Mouse (Mus musculus) forebrain, embryonic 10.5 days (tissue): ENCODE measurements around the gene Dcst1. TPM values are rescaled to one million over a fixed set of nuclear protein-coding genes. Genes with fewer than 3 reads are reported as not detected.
A peak's percentile ranks its signal among the peaks of the same experiment; 100 is the strongest.

Experiments used
- DNase-seq: peaks from one replicate; pipeline ENCODE4 v3.0.0-alpha.2; 2017; ENCODE audit warnings: low spot score; ENCODE audit errors: extremely low spot score
- H3K27ac ChIP-seq: fragments of 300-500 bp; sonication (generic); 2 replicates; pipeline ENCODE4 v1.5.1; 2016; ENCODE audit warnings: mild to moderate bottlenecking
- H3K27me3 ChIP-seq: fragments of 300-500 bp; sonication (generic); 2 replicates; pipeline ENCODE4 v1.6.1; 2016; ENCODE audit warnings: mild to moderate bottlenecking; ENCODE audit not compliant: poor library complexity, severe bottlenecking
- H3K36me3 ChIP-seq: fragments of 300-500 bp; sonication (generic); replicated peaks from 2 replicates; pipeline ENCODE4 v1.6.1; 2016; ENCODE audit warnings: mild to moderate bottlenecking, moderate library complexity
- H3K4me1 ChIP-seq: fragments of 300-500 bp; sonication (generic); 2 replicates; pipeline ENCODE4 v1.6.1; 2016
- H3K4me3 ChIP-seq: fragments of 300-500 bp; sonication (generic); 2 replicates; pipeline ENCODE4 v1.5.1; 2016; ENCODE audit warnings: mild to moderate bottlenecking, moderate library complexity
- H3K9me3 ChIP-seq: fragments of 300-500 bp; sonication (generic); 2 replicates; pipeline ENCODE4 v1.6.1; 2016; ENCODE audit warnings: mild to moderate bottlenecking, moderate library complexity
- WGBS: fragments of 180-500 bp; shearing (Covaris S2); methylation state at CpG from one replicate; pipeline ENCODE4 v1.1.7; 2016; 5-methylcytosine and 5-hydroxymethylcytosine counted together
- polyA plus RNA-seq: library from polyadenylated mRNA; unstranded; fragments of >200 nt; fragmentation: Nextera tagmentation; extraction: Ambion mirVana; gene quantifications from 2 replicates; pipeline ENCODE4 v1.2.1, GENCODE M21; 2016

Dcst1 gene
- polyA plus RNA-seq, 1 experiment from 2014 or later: not detected

- Histone ChIP-seq H3K4me3 (peak overlapping the region; percentile 70), H3K27me3 (peaks cover 90% of the 10 kb centered on the region), H3K27ac (peak overlapping the region; percentile 53), H3K4me1 (peaks cover 81% of the 10 kb centered on the region), H3K36me3 (no peaks in the 10 kb centered on the region), H3K9me3 (no peaks in the 10 kb centered on the region)
- 5% methylated on average over 57 of the region's 58 CpGs for WGBS
- peak; percentile 48 for DNase-seq
These were observed 45.3 kb downstream of the Dcst1 start for GRCm38 (mm10) chr3:89319591-89320350.

- Histone ChIP-seq H3K4me1 (peaks cover 86% of the 10 kb centered on the region), H3K27me3 (peaks cover 86% of the 10 kb centered on the region), H3K4me3 (peak overlapping the region; percentile 70), H3K36me3 (no peaks in the 10 kb centered on the region), H3K9me3 (no peaks in the 10 kb centered on the region), H3K27ac (peak overlapping the region; percentile 53)
- WGBS: 10% methylated on average over 21 of the region's 21 CpGs
- DNase-seq: peak; percentile 34
These were observed 46.0 kb downstream of the Dcst1 start for GRCm38 (mm10) chr3:89318971-89319590.

GRCm38 (mm10) chr3:89318316-89318715 is 46.7 kb downstream of the Dcst1 start:
- WGBS: 80% methylated on average over 8 of the region's 8 CpGs
- Histone ChIP-seq H3K4me3 (no peak overlapping the region; the same call in 1 of the 2 replicates), H3K4me1 (peaks cover 86% of the 10 kb centered on the region), H3K36me3 (no peaks in the 10 kb centered on the region), H3K27me3 (peaks cover 81% of the 10 kb centered on the region), H3K27ac (no peak overlapping the region), H3K9me3 (no peaks in the 10 kb centered on the region)
- no peak for DNase-seq

DNA sequence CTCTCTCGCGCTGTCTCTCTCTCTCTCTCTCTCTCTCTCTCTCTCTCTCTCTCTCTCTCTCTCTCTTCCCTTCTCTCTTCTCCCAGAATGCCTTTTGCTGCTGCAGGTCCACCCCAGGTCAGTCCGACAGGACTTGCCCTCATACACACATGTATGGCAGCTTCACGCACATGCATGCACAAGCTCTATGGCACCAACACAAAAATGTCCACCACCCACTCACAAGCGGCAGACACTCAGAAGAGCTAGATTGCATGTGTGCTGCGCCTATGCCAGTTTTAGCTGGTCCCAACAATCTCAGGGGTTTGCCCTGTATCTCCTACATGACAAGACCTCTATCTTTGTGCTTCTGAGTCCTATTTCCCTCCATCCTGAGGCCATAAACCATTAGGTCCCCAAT is 47.8 kb downstream of the Dcst1 start:
- peak overlapping the region; percentile 54 for H3K4me3 ChIP-seq
- H3K4me1 ChIP-seq: peaks cover 75% of the 10 kb centered on the region
- peak; percentile 27 for DNase-seq
- WGBS: 50% methylated on average over 6 of the region's 6 CpGs
- no peaks in the 10 kb centered on the region for H3K9me3 ChIP-seq
- H3K36me3 ChIP-seq: no peaks in the 10 kb centered on the region
- H3K27me3 ChIP-seq: peaks cover 72% of the 10 kb centered on the region
- 0 out of 2 replicates have a peak overlapping the region, but pooled peaks have one; percentile 40 for H3K27ac ChIP-seq

DNA sequence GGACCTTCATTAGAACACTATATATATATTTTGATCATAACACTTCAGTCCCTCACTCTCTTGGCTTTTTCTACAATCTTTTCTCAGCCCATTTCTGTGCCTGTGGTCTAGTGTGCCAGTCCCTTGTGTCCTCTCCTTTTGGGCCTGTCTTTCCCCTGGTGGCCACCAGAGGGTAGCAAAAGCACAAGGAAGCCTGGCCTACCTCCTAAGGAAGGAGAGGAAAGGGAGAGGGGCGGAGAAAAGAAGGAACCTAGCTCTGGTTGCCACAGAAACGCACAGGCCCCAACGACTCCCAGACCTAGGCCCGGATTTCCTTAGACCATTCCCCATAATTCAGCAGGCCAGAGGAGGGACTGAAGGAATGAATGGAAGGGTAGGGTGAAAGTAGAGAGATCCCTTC is 48.2 kb downstream of the Dcst1 start:
- peak; percentile 85 for DNase-seq
- 0 out of 2 replicates have a peak overlapping the region, but pooled peaks have one; percentile 40 for H3K27ac ChIP-seq
- peak overlapping the region; percentile 54 for H3K4me3 ChIP-seq
- peaks cover 68% of the 10 kb centered on the region for H3K27me3 ChIP-seq
- H3K36me3 ChIP-seq: no peaks in the 10 kb centered on the region
- 0% methylated on average over 4 of the region's 4 CpGs for WGBS
- no peaks in the 10 kb centered on the region for H3K9me3 ChIP-seq
- H3K4me1 ChIP-seq: peaks cover 71% of the 10 kb centered on the region

- DNase-seq: peak; percentile 40
- 6% methylated on average over 40 of the region's 40 CpGs for WGBS
- peaks cover 65% of the 10 kb centered on the region for H3K4me1 ChIP-seq
- H3K27ac ChIP-seq: peak overlapping the region; percentile 85
- H3K27me3 ChIP-seq: peaks cover 61% of the 10 kb centered on the region
- H3K4me3 ChIP-seq: peak overlapping the region; percentile 54
- H3K36me3 ChIP-seq: no peaks in the 10 kb centered on the region
- H3K9me3 ChIP-seq: no peaks in the 10 kb centered on the region
These were observed 48.9 kb downstream of the Dcst1 start for GRCm38 (mm10) chr3:89315930-89316831.

GRCm38 (mm10) chr3:89315195-89315929 is 49.7 kb downstream of the Dcst1 start:
- H3K4me1 ChIP-seq: peaks cover 56% of the 10 kb centered on the region
- H3K27me3 ChIP-seq: peaks cover 53% of the 10 kb centered on the region

GRCm38 (mm10) chr3:89314791-89315190 is 50.3 kb downstream of the Dcst1 start:
- 48% methylated on average over 2 of the region's 2 CpGs for WGBS
- DNase-seq: no peak
- H3K27me3 ChIP-seq: peaks cover 47% of the 10 kb centered on the region
- peak overlapping the region; percentile 85 for H3K27ac ChIP-seq
- H3K36me3 ChIP-seq: no peaks in the 10 kb centered on the region
- H3K4me3 ChIP-seq: peak overlapping the region; percentile 54
- no peaks in the 10 kb centered on the region for H3K9me3 ChIP-seq
- H3K4me1 ChIP-seq: peaks cover 51% of the 10 kb centered on the region

More at GRCm38 (mm10) chr3:89315195-89315929, 49.7 kb downstream of the Dcst1 start:
- Histone ChIP-seq H3K27ac (peak overlapping the region; percentile 85), H3K4me3 (peak overlapping the region; percentile 54), H3K36me3 (no peaks in the 10 kb centered on the region), H3K9me3 (no peaks in the 10 kb centered on the region)
- 4% methylated on average over 26 of the region's 26 CpGs for WGBS
- peak; percentile 88 for DNase-seq

GRCm38 (mm10) chr3:89314340-89314739 is 50.7 kb downstream of the Dcst1 start:
- Histone ChIP-seq H3K9me3 (no peaks in the 10 kb centered on the region), H3K4me3 (no peak overlapping the region), H3K36me3 (no peaks in the 10 kb centered on the region), H3K27me3 (peaks cover 43% of the 10 kb centered on the region), H3K4me1 (peaks cover 46% of the 10 kb centered on the region), H3K27ac (0 out of 2 replicates have a peak overlapping the region, but pooled peaks have one; percentile 85)
- DNase-seq: no peak
- 79% methylated on average over 5 of the region's 5 CpGs for WGBS

GRCm38 (mm10) chr3:89308089-89308488 is 57.0 kb downstream of the Dcst1 start:
- no peaks in the 10 kb centered on the region for H3K36me3 ChIP-seq
- WGBS: 4% methylated on average over 9 of the region's 9 CpGs
- no peaks in the 10 kb centered on the region for H3K9me3 ChIP-seq
- H3K4me3 ChIP-seq: peak overlapping the region; percentile 26; the same call in 1 of the 2 replicates
- 0 out of 2 replicates have a peak overlapping the region, but pooled peaks have one; percentile 51 for H3K27ac ChIP-seq
- peak; percentile 79 for DNase-seq
- H3K4me1 ChIP-seq: peaks cover 39% of the 10 kb centered on the region
- H3K27me3 ChIP-seq: no peaks in the 10 kb centered on the region; the same call in 1 of the 2 replicates

GRCm38 (mm10) chr3:89305551-89306325 is 59.3 kb downstream of the Dcst1 start:
- H3K27ac ChIP-seq: peak overlapping the region; percentile 51; the same call in 1 of the 2 replicates
- DNase-seq: no peak
- peaks cover 39% of the 10 kb centered on the region for H3K4me1 ChIP-seq
- H3K27me3 ChIP-seq: peaks cover 4% of the 10 kb centered on the region; the same call in 1 of the 2 replicates
- H3K9me3 ChIP-seq: no peaks in the 10 kb centered on the region
- 72% methylated on average over 8 of the region's 8 CpGs for WGBS
- H3K36me3 ChIP-seq: no peaks in the 10 kb centered on the region
- no peak overlapping the region for H3K4me3 ChIP-seq
